Mouse (Mus musculus) bone marrow, adult 2 months (tissue): ENCODE data around the gene Ercc8.

ENCODE experiments used
- CTCF ChIP-seq: fragments of 200-500 bp; IDR thresholded peaks from 2 replicates; pipeline ENCODE4 v1.5.1; 2011; ENCODE audit warnings: low read length, control low read depth; ENCODE audit not compliant: control insufficient read depth, insufficient read depth
- POLR2A ChIP-seq: fragments of 200-500 bp; IDR thresholded peaks from 2 replicates; pipeline ENCODE4 v1.6.1; 2011; ENCODE audit warnings: low read depth, mild to moderate bottlenecking, control low read depth, low read length, borderline replicate concordance; ENCODE audit not compliant: control insufficient read depth

DNA sequence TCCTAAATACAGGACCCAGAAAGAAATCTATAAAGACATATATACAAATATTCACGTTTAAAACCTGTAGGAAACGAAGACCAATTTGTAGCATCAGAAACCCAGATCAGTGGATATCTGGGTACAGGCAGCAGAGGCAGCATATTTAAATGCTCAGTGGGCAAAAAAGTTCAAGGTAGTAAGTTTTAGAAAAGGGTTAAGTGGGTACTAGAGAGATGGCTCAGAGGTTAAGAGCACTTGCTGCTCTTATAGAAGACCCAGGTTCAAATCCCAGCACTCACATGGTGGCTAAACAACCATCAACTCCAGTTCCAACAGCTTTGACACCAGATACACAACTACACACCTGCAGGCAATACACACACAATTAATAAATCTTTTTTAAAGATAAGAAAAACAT lies 1.4 kb upstream of the Ercc8 start:
- no peak for TF ChIP-seq CTCF
- no peak for TF ChIP-seq POLR2A
